Mouse (Mus musculus) kidney, postnatal 0 days (tissue): ENCODE data around the gene Cfap99. TPM values are rescaled to one million over a fixed set of nuclear protein-coding genes. Genes with fewer than 3 reads are reported as not detected.

Source experiments
- ATAC-seq: fragments of 200-750 bp; cut with Nextera tagmentation; replicated peaks from 2 replicates; pipeline ENCODE4 v1.8.0; 2017; ENCODE audit warnings: low read depth, moderate number of reproducible peaks, moderate TSS enrichment, moderate library complexity; ENCODE audit not compliant: low FRiP score
- DNase-seq: peaks from one replicate; pipeline ENCODE4 v3.0.0-alpha.2; 2016; ENCODE audit warnings: low spot score
- H3K27ac ChIP-seq: fragments of 300-500 bp; sonication (generic); 2 replicates; pipeline ENCODE4 v1.5.1; 2014; ENCODE audit warnings: mild to moderate bottlenecking
- H3K27me3 ChIP-seq: fragments of 300-500 bp; sonication (generic); 2 replicates; pipeline ENCODE4 v1.6.1; 2014; ENCODE audit warnings: low read length, mixed read lengths; ENCODE audit not compliant: insufficient read depth
- H3K36me3 ChIP-seq: fragments of 300-500 bp; sonication (generic); 2 replicates; pipeline ENCODE4 v1.6.1; 2014; ENCODE audit warnings: low read length, mixed read lengths; ENCODE audit not compliant: insufficient read depth
- H3K4me1 ChIP-seq: fragments of 300-500 bp; sonication (generic); replicated peaks from 2 replicates; pipeline ENCODE4 v1.6.1; 2014; ENCODE audit warnings: antibody characterized with exemption, low read length, mixed read lengths; ENCODE audit not compliant: insufficient read depth
- H3K4me2 ChIP-seq: fragments of 300-500 bp; sonication (generic); 2 replicates; pipeline ENCODE4 v1.6.1; 2014; ENCODE audit warnings: mild to moderate bottlenecking, low read length, moderate library complexity, mixed read lengths
- H3K4me3 ChIP-seq: fragments of 300-500 bp; sonication (generic); replicated peaks from 2 replicates; pipeline ENCODE4 v1.5.1; 2014; ENCODE audit warnings: low read depth, low read length
- H3K9ac ChIP-seq: fragments of 300-500 bp; sonication (generic); 2 replicates; pipeline ENCODE4 v1.6.1; 2014; ENCODE audit warnings: low read depth, low read length
- H3K9me3 ChIP-seq: fragments of 300-500 bp; sonication (generic); replicated peaks from 2 replicates; pipeline ENCODE4 v1.6.1; 2016; ENCODE audit warnings: low read length, inconsistent platforms, mixed read lengths
- CTCF ChIP-seq: IDR thresholded peaks from 2 replicates; pipeline ENCODE4 v1.5.1; 2016; ENCODE audit warnings: antibody characterized with exemption, low read depth, mild to moderate bottlenecking, moderate library complexity
- WGBS: fragments of 180-500 bp; shearing (Covaris S2); extraction: QIAGEN DNeasy Blood & Tissue Kit; methylation state at CpG from one replicate; pipeline ENCODE4 v1.1.7; 2014; 5-methylcytosine and 5-hydroxymethylcytosine counted together
- polyA plus RNA-seq: library from polyadenylated mRNA; unstranded; fragments of >200 nt; fragmentation: Nextera tagmentation; extraction: Ambion mirVana; gene quantifications from 2 replicates; pipeline ENCODE4 v1.2.1, GENCODE M21; 2015

The Cfap99 gene
- polyA plus RNA-seq, 1 experiment from 2014 or later: not detected

DNA sequence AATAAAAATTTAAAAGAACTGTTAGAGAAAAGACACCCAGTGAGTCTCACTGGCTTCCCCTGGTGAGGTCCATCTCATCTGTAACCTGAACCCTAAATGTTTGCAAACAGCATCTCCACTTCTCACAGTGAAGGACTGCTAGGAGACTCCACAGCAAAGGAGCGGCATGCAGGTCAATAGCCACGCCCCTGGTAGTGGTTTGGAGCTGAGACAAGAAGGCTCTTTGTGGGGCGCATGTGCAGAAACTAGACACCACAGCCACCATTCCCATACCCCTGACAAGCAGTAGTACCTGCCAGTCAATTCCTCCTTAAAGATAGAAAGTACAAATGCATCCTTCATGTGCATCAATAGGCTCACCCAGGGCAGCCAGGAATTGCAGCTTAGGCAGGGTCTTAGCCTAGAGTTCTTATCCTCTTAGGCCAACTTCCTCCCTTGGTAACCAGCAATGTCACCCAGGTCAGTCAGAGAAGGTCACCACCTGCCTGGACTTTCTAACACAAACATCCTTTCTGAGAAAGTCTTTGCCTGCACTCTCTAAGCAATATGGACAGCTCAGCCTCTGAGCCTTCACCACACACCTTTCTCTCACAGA lies 4.1 kb upstream of the Cfap99 start:
- ATAC-seq: no peak
- Histone ChIP-seq H3K27me3 (peaks cover 32% of the 10 kb centered on the region), H3K4me3 (no peak overlapping the region)

DNA sequence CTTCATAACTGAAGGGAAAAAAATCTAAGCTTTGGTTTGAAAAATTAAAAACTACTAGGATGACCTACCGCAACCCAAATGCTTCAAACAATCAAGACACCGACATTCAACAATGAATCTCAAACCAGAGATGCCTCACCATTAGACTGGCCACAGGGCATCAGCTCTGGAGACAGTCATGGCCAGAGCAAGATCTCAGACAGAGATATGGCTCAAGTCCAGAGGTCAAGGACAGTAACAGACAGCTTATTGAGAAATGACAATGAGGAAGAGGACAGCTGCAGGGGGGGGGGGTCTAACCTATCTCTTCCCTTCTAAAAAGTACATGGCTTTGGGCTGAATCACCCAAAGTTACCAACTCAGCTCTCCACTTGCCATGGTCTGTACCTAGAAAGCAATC lies 3.1 kb upstream of the Cfap99 start:
- Histone ChIP-seq H3K27ac (no peak overlapping the region), H3K9me3 (no peaks in the 10 kb centered on the region), H3K27me3 (peaks cover 34% of the 10 kb centered on the region), H3K4me1 (peaks cover 10% of the 10 kb centered on the region), H3K9ac (no peak overlapping the region), H3K36me3 (no peaks in the 10 kb centered on the region), H3K4me2 (no peak overlapping the region), H3K4me3 (no peak overlapping the region)
- WGBS: 88% methylated on average over 2 of the region's 2 CpGs
- DNase-seq (no peak), ATAC-seq (no peak)
- TF ChIP-seq CTCF: no peak

More for the DNA sequence above, 4.1 kb upstream of the Cfap99 start:
- Histone ChIP-seq H3K27ac (no peak overlapping the region), H3K4me1 (peaks cover 10% of the 10 kb centered on the region), H3K9ac (no peak overlapping the region), H3K36me3 (no peaks in the 10 kb centered on the region), H3K9me3 (no peaks in the 10 kb centered on the region), H3K4me2 (no peak overlapping the region)
- no peak for TF ChIP-seq CTCF
- 43% methylated on average over 3 of the region's 3 CpGs for WGBS
- DNase-seq: no peak

DNA sequence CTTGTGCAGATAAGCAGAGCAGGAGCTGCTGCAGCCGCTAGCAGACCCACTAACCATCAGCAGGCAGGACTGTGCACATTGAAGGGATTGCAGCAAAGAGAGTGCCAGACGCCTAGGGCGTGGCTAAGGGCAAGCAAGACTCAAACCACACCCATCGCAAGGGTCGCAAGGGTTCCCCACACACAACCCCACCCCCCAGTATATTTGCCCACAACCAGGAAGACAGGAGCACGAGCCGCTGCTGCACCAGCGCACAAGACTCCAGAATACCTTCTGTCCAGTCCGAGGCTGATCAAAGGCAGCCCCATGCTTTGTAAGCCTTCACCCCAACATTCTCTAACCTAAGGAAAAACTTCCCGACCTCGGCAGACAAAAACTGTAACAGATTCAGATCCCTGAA lies 1.9 kb upstream of the Cfap99 start:
- ATAC-seq: no peak
- Histone ChIP-seq H3K4me1 (peaks cover 10% of the 10 kb centered on the region), H3K36me3 (no peaks in the 10 kb centered on the region), H3K27ac (no peak overlapping the region), H3K9ac (no peak overlapping the region), H3K9me3 (no peaks in the 10 kb centered on the region), H3K27me3 (peaks cover 34% of the 10 kb centered on the region), H3K4me2 (peak overlapping the region; percentile 87; the same call in 1 of the 2 replicates), H3K4me3 (peak overlapping the region; percentile 53; the same call in 1 of the 2 replicates)
- no peak for DNase-seq
- TF ChIP-seq CTCF: no peak
- 2% methylated on average over 11 of the region's 11 CpGs for WGBS

DNA sequence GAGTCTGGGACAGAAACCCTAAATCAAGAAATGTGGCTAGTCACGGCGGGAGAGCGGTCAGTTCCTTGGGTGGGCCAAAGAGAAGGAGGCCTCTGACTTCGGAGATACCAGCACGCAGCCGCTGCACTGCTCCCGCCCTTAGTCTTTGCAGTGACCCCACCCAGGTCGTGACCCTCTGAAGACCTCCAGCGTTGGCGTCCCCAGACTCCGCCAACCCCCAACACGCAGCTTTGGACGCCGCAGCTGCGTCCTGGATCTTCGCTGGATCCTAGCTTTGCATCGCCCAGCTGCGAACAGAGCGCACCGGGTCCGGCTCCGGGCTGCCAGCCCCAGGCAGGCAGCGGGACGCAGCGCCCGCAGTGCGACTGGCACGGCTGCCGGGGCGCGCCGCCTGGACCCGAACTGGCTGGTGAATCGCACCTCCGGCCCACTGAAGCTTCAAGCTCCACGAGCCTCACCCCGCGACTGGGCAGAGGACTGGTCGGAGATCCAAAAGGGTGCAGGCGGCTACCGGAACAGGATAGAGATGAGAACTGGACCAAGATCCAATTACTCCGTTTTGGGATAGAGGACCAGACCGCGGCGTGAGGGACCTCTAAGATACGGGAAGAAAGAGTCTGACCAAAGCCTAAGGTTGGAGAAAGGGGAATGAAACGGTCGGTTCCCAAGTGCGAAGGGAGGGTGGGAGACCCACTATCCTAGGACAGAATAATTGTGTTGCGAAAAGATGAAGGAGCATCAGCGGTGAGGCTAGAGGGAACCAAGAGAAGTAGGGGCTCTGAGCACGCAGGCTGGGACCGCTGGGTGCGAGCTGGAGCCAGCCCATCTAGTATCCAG lies 1.2 kb upstream of the Cfap99 start:
- WGBS: 1% methylated on average over 54 of the region's 54 CpGs
- TF ChIP-seq CTCF: no peak
- DNase-seq (no peak), ATAC-seq (no peak)
- no peak overlapping the region for H3K27ac ChIP-seq
- H3K36me3 ChIP-seq: no peaks in the 10 kb centered on the region
- 0 out of 2 replicates have a peak overlapping the region, but pooled peaks have one; percentile 27 for H3K9ac ChIP-seq
- H3K4me2 ChIP-seq: peak overlapping the region; percentile 87
- peaks cover 10% of the 10 kb centered on the region for H3K4me1 ChIP-seq
- peaks cover 34% of the 10 kb centered on the region for H3K27me3 ChIP-seq
- H3K4me3 ChIP-seq: peak overlapping the region; percentile 53
- no peaks in the 10 kb centered on the region for H3K9me3 ChIP-seq

DNA sequence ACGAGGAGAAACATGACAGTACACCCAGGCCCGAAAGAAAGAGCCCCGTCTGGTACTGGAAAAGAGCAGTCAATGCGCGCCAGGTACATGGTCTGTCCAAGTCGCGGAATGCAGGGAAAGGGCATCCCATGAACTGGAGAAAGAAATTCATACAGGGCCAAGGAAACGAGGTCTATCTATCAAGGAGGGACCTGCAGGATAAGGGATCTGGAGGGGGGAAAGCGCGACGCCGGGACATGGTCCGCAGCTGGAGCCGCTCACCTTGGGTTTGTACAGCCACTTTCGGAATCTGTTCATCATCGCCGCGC lies 608 bp upstream of the Cfap99 start:
- peak overlapping the region; percentile 53 for H3K4me3 ChIP-seq
- no peaks in the 10 kb centered on the region for H3K36me3 ChIP-seq
- H3K9me3 ChIP-seq: no peaks in the 10 kb centered on the region
- H3K4me2 ChIP-seq: peak overlapping the region; percentile 87
- TF ChIP-seq CTCF: no peak
- H3K27ac ChIP-seq: no peak overlapping the region
- peaks cover 34% of the 10 kb centered on the region for H3K27me3 ChIP-seq
- peaks cover 10% of the 10 kb centered on the region for H3K4me1 ChIP-seq
- WGBS: 3% methylated on average over 18 of the region's 18 CpGs
- H3K9ac ChIP-seq: no peak overlapping the region
- ATAC-seq (no peak), DNase-seq (no peak)

DNA sequence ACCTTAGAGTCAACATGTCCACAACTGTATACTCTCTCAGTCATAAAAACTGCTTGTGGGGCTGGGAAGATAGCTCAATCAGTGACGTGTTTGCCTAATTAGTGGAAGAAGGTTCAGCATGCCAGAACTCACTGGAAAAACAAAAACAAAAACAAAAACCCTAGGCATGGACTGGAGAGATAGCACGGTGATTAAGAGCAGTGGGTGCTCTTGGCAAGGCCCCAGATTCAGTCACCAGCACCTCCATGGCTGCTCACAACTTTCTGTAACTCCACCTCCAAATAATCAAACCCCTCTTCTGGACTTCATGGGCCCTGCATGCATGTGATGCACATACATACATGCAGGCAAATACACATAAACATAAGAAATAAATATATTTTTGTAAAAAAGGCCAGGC lies 886 bp downstream of the Cfap99 start:
- Histone ChIP-seq H3K4me1 (peaks cover 10% of the 10 kb centered on the region), H3K9ac (no peak overlapping the region), H3K4me3 (no peak overlapping the region), H3K36me3 (no peaks in the 10 kb centered on the region), H3K27ac (no peak overlapping the region), H3K27me3 (peaks cover 31% of the 10 kb centered on the region), H3K9me3 (no peaks in the 10 kb centered on the region), H3K4me2 (no peak overlapping the region)
- DNase-seq (no peak), ATAC-seq (no peak)
- no peak for TF ChIP-seq CTCF
- 61% methylated on average over 2 of the region's 2 CpGs for WGBS
